Mouse (Mus musculus) MEL (cell line): ENCODE measurements around the gene Tmem181a.
"Not testable (repeated sequence)": the region's sequence is repeated elsewhere in the genome, so short reads cannot be mapped to it uniquely, and the experiment has no call there.

Experiments
- BHLHE40 ChIP-seq: IDR thresholded peaks from 2 replicates; pipeline ENCODE4 v1.6.1; 2012; ENCODE audit warnings: low read depth, mild to moderate bottlenecking, inconsistent platforms, low read length, improper control_type of control experiment, borderline replicate concordance
- CHD2 ChIP-seq: IDR thresholded peaks from 2 replicates; pipeline ENCODE4 v1.6.1; 2011; ENCODE audit warnings: low read length, improper control_type of control experiment
- CTCF ChIP-seq, 3 experiments: IDR thresholded peaks in 2 of 3; conservative IDR thresholded peaks in 1 of 3; 2 replicates each; pipeline ENCODE4 v1.5.1; 2011 to 2012; ENCODE audit warnings: low read length in 3 of 3, low read depth in 2 of 3, mild to moderate bottlenecking in 2 of 3, improper control_type of control experiment in 1 of 3, inconsistent platforms in 1 of 3, mixed read lengths in 1 of 3, moderate library complexity in 1 of 3; ENCODE audit not compliant: control insufficient read depth in 1 of 3, insufficient read depth in 1 of 3, poor library complexity in 1 of 3, severe bottlenecking in 1 of 3
- E2F4 ChIP-seq: IDR thresholded peaks from 2 replicates; pipeline ENCODE4 v1.6.1; 2011; ENCODE audit warnings: low read depth, low read length, improper control_type of control experiment, borderline replicate concordance
- GATA1 ChIP-seq: IDR thresholded peaks from 2 replicates; pipeline ENCODE4 v1.6.1; 2011; ENCODE audit warnings: low read depth, low read length, improper control_type of control experiment
- KAT2A ChIP-seq: conservative IDR thresholded peaks from 2 replicates; pipeline ENCODE4 v1.6.1; 2012; ENCODE audit warnings: low read depth, low read length, improper control_type of control experiment, inconsistent platforms
- POLR2A ChIP-seq, 2 experiments: IDR thresholded peaks; 2 replicates each; pipeline ENCODE4 v1.6.1; 2011 to 2012; ENCODE audit warnings: low read length in 2 of 2, mild to moderate bottlenecking in 2 of 2, control low read depth in 1 of 2, improper control_type of control experiment in 1 of 2, low read depth in 1 of 2, moderate library complexity in 1 of 2; ENCODE audit not compliant: control insufficient read depth in 1 of 2, insufficient read depth in 1 of 2, poor library complexity in 1 of 2
- USF1 ChIP-seq: IDR thresholded peaks from 2 replicates; pipeline ENCODE4 v1.6.1; 2014; ENCODE audit warnings: low read depth, mild to moderate bottlenecking, inconsistent platforms, low read length, improper control_type of control experiment, moderate library complexity

- TF ChIP-seq GATA1; POLR2A (IDR thresholded peaks at IDR 0.05; ENCODE audit: control insufficient read depth in 1 of 2, insufficient read depth in 1 of 2, low read depth in 1 of 2, low read length in 2 of 2, poor library complexity in 1 of 2); CTCF (IDR thresholded peaks at IDR 0.05 in 2 of 3, conservative IDR thresholded peaks at IDR 0.05 in 1 of 3; ENCODE audit: control insufficient read depth in 1 of 3, insufficient read depth in 1 of 3, low read depth in 2 of 3, low read length in 3 of 3, poor library complexity in 1 of 3, severe bottlenecking in 1 of 3); BHLHE40; KAT2A; E2F4; CHD2; USF1: not testable (repeated sequence)
Measured at GRCm38 (mm10) chr17:6325543-6325942, 68.9 kb downstream of the Tmem181a start.
